Mouse (Mus musculus): Measurements from ENCODE around the gene Gm20532.

DNA sequence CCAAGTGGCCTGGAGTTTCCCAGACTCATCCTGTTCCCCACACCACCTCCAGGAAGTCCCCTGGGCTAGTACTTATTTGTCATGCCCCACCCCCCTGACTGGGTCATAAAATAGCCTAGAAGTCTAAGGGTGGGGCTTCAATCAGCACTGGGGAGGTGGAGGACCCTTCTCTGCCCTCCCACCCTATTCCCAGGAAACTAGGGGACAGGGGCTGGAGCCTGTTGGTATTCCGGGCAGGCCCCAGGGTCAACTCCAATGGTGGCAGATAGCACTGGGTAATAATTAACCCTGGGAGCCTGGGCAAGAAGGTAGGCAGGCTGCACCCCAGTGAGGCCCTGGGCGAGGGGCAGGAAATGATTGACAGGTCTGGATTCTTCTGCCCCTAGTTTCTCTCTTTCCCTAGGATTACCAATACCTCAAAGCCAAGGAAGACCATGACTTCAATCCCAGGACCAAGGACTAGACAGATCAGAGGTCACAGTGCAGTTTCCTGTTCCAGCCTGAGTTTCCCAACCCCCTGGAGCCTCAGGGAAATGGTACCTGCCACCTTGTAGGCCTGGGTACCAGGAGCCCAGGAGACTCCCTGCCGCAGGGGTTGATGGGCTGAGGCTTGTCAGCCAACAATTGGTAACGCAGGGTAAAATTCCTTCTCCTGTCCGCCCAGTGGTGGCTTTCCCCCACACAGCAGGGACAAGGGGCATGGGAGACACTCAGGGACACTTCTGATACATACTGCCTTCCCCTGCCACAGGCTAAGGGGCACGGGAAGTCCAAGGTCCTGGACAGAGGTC is 8.7 kb downstream of the Gm20532 start:
- TF ChIP-seq SRF (IDR thresholded peaks at IDR 0.05; ENCODE audit: control insufficient read depth, insufficient read length, low read depth) (no peak), POLR2A (IDR thresholded peaks at IDR 0.05; ENCODE audit: insufficient read length, low read depth) (no peak), MYOD1 (IDR thresholded peaks at IDR 0.05; ENCODE audit: control insufficient read depth in 1 of 3, insufficient read length in 2 of 3, low read depth in 2 of 3) (no peak), E2F4 (IDR thresholded peaks at IDR 0.05; ENCODE audit: insufficient read depth) (no peak)

All from myocyte (in vitro differentiated cells).